Mouse (Mus musculus): ENCODE data around the gene Calr3.
A peak's percentile ranks its signal among the peaks of the same experiment; 100 is the strongest.

The Calr3 gene

DNA sequence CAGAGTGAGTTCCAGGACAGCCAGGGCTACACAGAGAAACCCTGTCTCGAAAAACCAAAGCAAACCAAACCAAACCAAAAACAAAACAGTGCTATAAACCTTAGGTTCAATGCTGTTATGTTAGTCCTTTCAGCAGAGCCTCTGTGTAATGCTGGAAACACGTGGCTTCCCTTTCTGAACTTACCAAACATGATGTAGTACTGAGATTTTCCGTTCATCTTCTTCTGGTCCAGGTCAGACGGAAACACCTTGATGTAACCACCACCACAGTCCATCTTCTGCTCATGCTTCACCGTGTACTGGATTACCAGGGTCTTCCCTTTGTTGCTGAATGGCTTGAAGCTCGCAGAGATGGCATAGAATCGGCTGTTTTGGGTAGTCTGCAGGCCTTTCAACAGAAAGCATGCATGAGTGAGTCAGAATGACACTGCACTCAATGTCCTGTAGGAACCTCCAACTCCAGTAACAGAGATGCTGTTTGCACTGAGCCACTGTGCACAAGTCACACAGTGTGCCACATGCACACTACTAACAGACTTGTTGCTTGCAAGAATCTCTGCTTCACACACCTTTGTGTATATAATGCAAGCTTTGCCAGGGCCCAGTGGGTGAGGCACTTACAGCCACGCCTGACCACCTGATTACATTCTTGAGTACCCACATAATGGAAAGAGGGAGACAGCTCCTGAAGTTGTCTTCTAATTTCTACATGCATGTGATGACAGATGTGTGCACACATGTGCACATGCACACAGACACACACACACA, 5.2 kb downstream of the Calr3 start:
- DNase-seq (ENCODE audit: low read depth, low spot score), result no peak

DNA sequence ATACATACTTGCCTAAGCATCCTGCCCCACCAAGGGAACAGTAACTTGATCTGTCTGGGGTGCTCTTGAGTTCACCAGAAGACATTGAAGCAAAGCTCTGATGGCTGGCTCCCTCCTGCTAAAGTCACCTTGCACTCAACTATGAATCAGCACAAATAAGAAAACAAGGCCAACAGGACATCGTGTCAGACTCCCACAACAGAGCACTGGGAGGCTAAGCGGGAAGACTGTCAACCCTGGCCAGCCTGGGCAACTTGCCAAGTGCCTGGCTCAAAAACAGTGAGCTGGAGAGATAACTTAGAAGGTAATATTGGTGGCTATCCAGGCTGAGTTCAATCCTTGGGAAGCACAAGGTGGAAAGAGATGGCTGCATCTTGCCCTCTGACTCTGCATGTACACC, 8.7 kb downstream of the Calr3 start:
- no peak for DNase-seq (ENCODE audit: low read depth, low spot score)

DNA sequence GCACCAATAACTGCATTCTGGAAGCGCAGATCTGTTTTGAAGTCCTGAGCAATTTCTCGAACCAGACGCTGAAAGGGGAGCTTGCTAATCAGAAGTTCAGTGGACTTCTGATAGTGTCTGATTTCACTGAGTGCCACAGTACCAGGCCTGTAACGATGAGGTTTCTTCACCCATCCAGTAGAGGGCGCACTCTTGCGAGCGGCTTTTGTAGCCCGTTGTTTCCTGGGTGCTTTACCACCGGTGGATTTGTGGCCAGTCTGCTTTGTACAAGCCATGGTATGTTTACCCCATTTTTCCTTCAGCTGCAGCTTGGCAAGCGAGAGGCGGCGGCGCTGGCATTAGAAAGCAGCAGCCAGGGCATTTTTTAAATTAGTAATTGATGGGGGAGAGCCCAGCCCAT, 14.0 kb downstream of the Calr3 start:
- no peak for DNase-seq (ENCODE audit: low read depth, low spot score)

DNA sequence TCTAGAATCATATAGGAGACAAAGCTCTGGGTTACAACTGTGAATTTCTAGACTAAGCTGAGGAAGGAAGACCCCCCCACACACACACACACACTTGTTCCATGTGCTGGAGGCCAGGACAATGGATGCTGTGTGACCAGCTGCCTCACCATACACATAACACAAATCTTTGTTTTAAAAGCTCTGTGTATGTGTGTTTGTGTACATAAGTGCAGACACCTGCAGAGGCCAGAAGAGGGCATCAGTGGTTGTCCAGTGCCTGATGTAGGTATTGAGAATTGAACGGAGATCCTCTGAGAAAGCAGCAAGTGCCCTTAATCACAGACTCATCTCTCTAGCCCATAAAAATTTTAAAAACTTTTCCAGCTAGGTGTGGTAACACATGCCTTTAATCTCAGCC, 20.7 kb downstream of the Calr3 start:
- DNase-seq (ENCODE audit: low read depth, low spot score), result no peak

DNA sequence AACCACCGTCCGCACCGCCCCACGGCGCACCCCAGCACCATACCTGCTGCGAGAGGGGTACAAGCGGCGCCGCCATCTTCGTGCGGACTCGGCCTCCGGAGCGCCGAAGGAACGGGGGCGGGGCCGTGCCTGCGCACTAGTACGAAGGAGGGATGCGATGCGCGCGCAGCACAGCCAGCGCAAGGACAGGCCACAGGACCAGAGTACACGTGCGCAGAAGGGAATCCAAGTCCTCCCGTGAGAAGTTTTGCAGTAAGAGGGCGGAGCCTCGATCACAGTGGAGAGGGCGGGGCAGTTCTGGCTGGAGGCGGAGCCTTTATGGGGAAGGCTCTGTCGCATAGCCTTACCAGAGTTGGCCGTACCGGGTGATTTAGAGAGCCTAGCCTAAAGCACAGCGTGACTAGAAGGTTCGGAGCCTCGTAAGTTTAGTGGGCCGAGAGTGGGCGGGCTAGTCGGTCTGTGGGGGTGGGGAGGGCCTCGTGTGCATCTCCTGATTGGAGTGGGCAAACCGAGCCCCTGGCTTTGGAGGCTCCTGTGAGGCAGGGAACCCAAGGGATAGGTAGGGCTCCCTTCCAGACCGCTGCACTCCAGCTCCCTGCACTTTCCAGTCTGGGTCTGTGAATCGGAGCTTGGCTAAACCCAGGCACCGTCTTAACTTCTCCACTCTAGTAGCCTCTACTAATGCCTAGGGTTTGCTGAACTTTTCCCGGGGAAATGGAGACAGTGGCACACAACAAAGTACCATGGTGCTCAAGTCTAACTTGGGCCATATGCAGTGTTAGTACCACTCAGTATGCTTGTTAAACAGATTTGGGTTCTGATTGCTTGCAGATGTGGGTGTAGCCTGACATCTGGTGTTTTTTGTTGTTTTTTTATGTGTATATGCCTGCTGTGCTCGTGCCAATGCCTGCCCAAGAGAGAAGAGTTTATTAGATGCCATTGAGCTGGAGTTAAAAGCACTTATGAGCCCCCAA, 22.0 kb downstream of the Calr3 start, which contains the start of gene Eps15l1:
Gene Eps15l1 (minus strand): TSS at position 99 of the 974 bp plus-strand sequence.
- DNase-seq (ENCODE audit: low read depth, low spot score), result peak; percentile 99

DNA sequence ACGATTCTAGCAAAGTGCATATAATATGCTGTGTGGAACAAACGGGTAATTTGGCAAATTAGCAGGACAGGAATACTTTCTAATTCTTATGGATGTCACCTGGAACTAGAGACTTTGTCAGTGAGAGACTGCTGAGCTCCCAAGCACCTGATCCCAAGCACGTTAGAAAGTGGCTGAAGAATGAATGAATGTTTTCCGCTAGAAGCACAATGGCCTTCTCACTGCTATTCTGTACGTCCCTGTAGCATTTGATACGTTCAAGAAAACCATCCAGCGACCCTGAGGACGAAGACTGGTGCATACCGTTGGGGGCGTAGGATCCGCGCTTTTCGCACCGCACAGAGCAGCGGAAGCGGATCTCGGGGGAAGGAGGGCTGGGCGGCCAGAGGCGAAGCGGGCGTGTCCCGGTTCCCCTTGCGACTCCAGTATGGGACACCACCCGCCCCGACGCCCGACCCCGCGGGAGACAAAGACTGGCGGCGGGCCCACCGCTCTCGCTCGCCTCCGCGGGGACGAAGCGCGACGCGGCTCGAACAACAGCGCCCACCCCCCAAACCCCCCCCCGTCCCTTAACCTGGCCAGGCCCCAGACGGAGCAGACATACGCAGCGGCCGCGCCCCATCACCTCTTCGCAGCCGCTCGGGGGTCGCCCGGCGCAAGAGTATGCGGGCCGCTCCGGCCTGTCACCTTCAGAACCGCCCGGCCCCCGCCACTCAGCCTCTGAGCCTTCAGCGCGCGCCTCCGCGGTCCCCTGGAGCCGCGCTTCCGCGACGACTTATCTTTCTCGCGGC, 22.9 kb downstream of the Calr3 start:
- DNase-seq (ENCODE audit: low read depth, low spot score), result no peak

DNA sequence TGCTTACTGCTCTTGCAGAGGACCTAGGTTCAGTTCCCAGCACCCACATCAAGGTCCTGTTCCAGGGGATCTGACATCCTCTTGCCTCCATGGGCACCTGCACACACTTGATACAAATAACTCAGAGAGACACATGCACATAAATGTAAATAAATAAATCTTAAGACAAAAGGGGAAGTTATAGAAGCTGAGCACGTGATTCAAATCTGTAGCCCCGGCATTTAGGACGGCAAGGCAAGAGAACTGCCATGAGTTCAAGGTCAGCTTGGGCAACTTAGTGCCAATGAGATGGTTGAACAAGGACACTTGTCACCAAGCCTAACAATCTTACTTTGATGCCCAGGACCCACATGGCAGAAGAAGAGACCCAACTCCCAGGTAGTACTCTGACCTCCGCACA, 25.6 kb downstream of the Calr3 start:
- DNase-seq (ENCODE audit: low read depth, low spot score), result no peak

DNA sequence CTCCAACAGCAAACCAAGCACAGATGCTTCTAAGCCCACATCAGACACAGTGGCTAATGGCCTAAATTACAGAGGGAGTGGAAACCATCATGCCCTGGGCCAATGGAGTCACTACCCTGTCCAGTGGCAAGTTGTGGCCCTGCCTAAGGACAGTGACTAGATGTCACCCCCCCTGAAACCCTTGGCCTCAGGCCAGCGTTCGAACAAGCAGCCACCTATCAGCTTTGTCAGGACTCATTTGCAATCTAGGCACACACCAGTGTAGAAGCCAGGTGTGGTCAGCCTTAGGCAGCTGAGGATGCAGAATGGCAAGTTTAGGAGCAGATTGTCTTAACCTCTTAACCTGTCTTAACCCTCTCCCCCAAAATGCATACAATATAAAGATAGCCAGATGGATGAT, 28.4 kb downstream of the Calr3 start:
- DNase-seq (ENCODE audit: low read depth, low spot score), result no peak

DNA sequence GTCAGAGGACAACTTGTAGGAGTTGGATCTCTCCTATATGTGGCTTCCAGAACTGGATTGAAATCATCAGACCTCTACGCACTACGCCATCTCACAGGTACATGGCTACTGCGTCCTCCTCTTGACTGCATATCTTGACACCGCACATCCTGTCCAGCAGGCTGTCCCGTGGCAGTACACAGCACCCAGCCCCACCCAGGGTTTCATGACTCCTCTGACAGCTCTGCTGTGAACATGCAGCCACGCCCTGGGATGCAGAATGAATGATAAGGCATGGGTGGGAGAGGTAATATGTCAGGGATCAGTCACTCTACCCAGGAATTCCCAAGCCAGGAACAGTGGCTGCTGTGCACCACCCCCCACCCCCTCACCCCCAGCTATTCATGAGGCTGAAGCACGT, 29.8 kb downstream of the Calr3 start:
- peak; percentile 88 for DNase-seq (ENCODE audit: low read depth, low spot score)

DNA sequence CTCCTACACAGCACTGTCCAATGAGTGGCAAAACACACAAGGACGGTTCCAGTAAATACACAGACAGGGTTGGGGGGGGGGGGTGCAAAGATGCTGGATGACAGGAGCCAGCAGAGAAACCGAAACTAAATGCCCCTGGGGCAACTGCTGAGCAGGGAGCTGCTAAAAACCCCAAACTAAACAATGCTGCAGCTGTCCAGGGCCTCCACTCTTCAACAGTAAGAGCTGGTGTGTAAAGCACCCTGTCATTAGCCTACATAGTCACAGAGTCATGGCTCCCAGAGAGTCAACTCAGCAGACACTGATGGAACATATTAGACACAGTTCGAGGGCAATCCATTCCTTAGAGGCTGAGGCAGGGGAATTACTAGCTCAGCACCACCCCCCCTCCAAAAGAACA, 34.2 kb downstream of the Calr3 start:
- no peak for DNase-seq (ENCODE audit: low read depth, low spot score)

DNA sequence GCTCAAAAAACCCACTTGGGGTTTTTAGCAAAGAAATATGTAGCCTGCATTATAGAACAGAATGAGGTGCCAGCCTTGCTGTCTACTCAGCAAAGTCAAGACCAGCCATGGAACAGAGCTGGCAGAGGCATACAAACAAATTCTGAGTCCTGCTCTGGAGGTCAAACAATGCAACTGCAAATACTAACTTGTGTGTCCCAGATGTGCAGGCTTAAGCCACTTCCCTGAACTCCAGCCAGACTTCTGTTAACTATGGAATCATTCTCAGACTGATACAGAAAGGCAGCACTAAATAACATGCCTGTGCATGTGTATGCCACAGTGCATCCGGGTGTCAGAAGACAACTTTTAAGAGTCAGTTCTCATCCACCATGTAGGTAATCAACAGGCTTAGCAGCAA, 35.8 kb downstream of the Calr3 start:
- no peak for DNase-seq (ENCODE audit: low read depth, low spot score)

DNA sequence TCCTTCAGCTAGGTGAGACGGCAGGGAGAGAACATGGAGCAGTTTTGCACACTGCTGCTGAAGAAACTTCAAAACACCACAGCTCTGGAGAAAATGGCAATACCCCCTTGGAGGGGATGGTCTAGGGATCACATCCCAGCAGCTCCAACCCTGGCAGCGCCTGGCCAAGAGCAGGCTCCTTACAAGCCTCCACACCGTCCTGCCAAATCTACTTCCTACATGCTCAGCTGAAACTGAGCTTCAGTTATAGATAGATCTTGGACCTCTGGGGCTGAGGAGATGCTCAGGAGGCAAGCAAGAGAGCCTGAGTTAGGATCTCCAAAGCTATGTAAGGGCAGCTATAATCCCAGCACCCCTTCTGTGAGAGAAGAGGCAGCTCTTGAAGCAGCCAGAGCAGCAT, 40.7 kb downstream of the Calr3 start:
- no peak for DNase-seq (ENCODE audit: low read depth, low spot score)

DNA sequence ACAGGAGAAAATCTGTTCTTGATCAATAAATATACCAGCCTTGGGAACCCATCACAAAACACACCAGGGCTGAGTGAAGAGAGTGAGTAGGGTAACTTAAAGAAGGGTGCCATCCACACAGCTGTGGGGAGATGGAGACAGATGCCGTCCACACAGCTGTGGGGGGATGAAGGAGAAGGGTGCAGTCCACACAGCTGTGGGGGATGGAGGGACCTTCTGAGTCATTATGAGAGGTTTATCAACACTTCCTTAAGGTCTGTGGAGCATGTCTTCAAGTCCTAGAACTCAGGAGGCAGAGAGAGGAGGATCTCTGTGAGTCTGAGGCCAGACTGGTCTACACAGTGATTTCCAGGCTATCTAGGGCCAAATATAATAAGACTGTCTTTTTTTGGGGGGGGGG, 42.3 kb downstream of the Calr3 start:
- no peak for DNase-seq (ENCODE audit: low read depth, low spot score)

DNA sequence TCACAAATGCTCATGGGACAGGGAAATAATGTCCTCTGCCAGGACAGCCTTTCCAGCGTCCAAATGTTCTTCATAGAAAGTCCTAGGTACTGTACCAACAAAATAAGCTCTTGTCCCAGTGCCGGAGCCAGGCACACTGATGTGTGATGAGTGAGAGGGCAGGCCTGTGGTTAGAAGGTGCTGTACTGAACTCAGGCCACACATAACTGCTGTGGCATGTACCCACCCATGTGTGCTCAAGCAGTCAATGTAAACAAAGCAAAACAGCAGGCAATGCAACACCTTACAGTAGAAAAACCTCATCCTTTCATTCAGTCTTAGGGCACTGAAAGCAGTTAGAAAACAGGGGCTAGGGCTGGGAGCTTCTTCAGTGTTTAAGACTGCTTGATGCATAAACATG, 57.9 kb downstream of the Calr3 start:
- no peak for DNase-seq (ENCODE audit: low read depth, low spot score)

DNA sequence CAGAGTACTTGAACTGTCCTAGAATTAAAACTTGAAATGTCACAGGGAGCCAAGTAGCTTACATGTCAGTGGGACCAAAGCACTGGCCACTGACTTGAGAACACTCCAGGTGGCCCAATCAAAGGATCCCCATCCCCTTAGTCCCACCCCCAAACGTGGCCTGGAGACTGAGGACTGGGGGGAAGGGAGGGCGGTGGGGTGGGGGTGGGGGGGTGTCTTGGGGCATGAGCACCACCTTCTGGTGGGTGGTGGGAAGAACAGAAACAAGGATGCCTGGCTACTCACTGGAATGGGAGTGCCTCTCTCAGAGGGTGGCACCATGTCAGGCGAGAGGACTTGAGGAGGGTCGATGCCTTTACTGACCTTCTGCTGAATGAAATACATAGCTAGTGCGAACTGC, 61.3 kb downstream of the Calr3 start:
- DNase-seq (ENCODE audit: low read depth, low spot score), result no peak

DNA sequence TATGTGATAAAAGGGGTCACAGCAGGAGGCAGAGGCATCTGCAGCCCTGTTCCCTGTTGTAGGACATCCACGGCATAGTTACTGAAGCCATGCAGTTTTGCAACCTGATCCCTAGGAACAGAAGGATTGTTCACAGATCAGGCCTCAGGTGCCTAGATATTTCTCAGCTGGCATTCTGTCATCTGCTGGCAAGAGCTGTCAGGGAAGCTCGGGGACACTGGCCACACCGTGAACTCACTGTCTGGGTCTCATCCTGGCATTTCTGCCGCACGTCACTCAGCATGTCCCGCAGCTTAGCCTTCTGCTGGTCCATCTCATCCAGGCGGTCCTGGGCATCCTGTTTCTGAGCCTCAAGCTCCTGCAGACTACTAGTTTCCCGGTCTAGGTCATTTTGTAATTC, 63.0 kb downstream of the Calr3 start:
- DNase-seq (ENCODE audit: low read depth, low spot score), result no peak

DNA sequence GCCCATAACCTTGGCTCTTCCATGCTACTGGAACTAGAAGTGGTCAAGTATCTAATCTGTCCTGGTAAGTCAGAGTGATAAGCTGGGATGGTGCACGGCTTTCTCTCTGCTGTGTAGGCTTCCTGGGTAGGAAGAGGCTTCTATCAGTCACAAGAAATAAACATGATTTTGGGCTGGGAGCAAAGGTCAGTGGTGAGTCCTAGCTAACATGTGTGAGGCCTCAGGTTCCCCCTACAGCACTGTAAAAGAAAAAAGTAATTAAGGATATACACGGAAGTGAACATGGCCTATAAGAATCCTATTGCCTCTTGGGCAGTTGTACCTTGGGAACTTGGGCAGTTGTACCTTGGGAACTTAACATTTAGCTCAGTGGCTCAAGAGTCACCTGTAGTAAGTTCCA, 66.8 kb downstream of the Calr3 start:
- no peak for DNase-seq (ENCODE audit: low read depth, low spot score)

DNA sequence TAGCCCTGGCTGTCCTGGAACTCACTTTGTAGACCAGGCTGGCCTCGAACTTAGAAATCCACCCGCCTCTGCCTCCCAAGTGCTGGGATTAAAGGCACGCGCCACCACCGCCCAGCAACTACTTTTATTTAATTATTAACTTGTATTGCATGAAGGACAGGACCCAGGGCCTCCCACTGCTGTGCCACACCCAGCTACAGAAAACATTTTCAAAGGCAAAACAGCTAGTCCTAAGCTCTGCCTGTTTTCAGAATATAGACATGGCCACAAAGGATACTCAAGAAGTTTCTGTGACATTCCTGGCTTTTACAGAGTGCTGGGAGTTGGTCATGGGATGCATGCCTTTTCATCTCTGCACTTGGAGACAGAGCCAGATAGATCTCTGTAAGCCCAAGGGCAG, 67.4 kb downstream of the Calr3 start:
- no peak for DNase-seq (ENCODE audit: low read depth, low spot score)

DNA sequence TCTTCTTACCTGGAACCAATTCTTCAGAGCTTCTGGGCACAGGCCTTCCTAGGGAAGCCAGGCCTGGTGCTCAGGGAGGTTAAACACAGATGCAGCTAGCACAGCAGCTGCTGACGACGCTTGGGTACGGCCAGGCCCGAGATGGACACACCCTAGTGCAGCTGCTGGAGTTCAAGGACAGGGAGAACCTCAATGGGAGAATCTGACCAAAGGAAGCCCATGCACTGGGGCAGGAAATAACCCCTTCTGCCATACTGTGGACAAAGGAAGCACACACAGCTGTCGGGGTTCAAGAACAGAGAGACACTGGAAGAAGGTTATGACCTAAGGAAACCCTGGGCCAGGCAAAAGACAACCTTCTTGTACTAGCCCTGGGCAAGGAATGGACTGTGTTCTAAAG, 68.5 kb downstream of the Calr3 start:
- DNase-seq (ENCODE audit: low read depth, low spot score), result no peak

Measured in c-Kit-negative CD71-positive TER-119-positive erythroid progenitor cells, embryonic 14.5 days (primary cell).